Mouse (Mus musculus) heart, postnatal 0 days (tissue): ENCODE measurements at regions not wholly inside any gene's neighbourhood (a gene's known extent, or its start where the extent isn't known, plus 50 kb on each side); places are given as distances from the start of the nearest gene placed in this dataset.

Experiments used
- CTCF ChIP-seq: IDR thresholded peaks from 2 replicates; pipeline ENCODE4 v1.5.1; 2016; ENCODE audit warnings: antibody characterized with exemption, control low read depth, low read depth
- EP300 ChIP-seq: IDR thresholded peaks from 2 replicates; pipeline ENCODE4 v1.6.1; 2016; ENCODE audit warnings: antibody characterized with exemption, low read depth

DNA sequence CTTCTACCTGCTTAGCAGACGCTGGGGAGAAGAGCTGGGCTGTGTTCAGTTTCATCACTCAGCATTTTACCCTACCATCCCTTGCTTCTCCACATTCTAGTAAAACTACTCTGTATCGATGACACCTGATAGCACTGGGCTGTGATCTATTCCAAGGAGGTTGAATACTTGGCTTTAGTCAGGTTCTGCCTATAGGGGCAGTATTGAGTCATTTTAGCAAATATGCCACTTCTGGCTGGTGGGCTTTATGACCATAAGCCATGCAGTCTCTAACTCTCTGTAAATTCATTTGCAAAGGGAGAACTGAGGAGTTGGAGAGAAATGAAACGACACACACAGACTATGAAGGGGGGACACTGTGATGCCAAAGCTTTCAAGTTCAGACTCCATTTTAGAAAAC lies 55.6 kb upstream of the Tmem92 start:
- TF ChIP-seq EP300 (no peak), CTCF (peak; percentile 37)
